Mouse (Mus musculus): ENCODE results near the gene Zfp53. TPM values are rescaled to one million over a fixed set of nuclear protein-coding genes. Genes with fewer than 3 reads are reported as not detected.

Gene Zfp53
- total RNA-seq (2023): 28.1 TPM

GRCm38 (mm10) chr17:21488760-21489499 is at the start of gene Zfp53:
TSS of gene Zfp53 (plus strand) at chr17:21488998.

DNA sequence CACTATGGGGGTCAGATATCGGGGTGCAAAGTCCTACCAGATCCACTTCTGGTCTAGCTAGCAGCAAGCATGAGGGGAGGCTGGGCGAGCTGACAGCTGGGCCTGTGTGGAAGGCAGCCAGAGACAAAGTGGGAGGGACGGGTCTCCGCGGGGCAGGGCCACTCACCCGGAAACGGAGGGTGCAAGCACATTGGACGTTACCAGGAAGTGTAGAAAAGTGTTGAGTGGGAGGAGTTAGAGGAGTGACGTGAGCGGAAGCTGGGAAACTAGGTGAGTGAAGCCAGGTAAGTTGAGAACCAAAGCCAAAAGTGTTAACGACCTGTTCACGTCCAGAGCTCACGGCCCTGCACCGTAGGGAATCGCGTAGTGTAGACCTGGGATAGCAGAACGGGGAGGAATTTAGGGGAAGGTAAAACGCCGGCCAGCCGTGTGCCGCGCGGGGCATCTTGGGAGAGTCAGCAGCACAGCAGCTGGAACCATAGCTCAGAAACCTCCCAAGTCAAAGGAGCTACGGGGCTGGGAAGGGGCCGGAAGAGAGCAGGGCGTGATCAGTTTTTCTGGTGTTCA is 38.6 kb upstream of the Zfp53 start, which contains the start of gene Zfp51:
Gene Zfp51, plus strand, starts transcription at position 237 of the 567 bp plus-strand sequence.

DNA sequence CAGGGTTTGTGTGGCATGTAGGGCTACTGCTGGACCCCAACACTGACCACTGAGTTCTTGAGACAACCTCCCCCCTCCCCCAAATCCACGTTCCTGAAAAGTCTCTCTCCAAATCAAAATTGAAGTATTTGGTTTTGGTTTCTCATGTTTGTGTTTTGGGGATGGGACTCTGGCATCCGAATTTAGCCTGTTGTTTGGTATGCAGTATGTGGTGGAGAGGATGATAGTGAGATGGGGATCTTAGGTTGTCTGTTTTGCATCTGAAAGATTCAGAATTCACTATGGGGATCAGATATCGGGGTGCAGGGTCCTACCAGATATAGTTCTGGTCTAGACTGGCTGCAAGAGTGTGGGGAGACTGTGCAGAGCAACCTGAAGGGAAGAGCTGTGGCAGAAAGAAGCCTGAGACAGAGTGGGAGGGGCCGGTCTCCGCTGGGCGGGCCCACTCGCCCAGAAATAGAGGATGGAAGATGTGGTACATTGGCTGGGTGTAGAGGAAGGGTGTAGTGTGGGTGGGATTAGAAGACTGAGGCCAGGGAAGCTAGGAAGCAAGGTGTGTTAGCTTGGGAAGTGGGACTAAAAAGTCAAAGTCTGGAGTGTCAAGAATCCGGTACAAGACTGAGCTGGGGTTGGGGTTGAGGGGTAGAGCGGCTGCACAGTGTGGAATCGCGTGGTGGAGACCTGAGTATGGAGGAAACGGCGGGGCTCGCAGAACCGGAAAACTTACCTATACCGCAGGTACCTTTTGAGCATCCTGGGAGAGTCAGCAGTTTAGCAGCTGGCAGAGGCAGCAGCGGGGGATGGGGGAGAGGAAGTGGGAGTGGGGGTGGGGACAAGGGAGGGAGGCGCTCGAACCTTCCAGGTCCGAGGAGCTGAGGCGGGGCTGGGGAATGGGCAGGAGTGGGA is 46.6 kb downstream of the Zfp53 start, which contains the start of gene Zfp52:
Gene Zfp52, plus strand, starts transcription at position 444 of the 906 bp plus-strand sequence.

Other genes starting within 250 kb of the Zfp53 start
- not detected for gene Vmn1r235, start 232.6 kb upstream of the Zfp53 start, total RNA-seq (2023)
- not detected for gene Vmn1r236, start 206.1 kb upstream of the Zfp53 start, total RNA-seq (2023)
- gene Vmn1r237, start 177.1 kb upstream of the Zfp53 start, total RNA-seq (2023): not detected
- 7.1 TPM for gene Zfp677, start 105.2 kb upstream of the Zfp53 start, total RNA-seq (2023)
- 1.7 TPM for gene Zfp54, start 65.8 kb upstream of the Zfp53 start, total RNA-seq (2023)
- gene Zfp51, start 38.6 kb upstream of the Zfp53 start, total RNA-seq (2023): 20.5 TPM
- 5.6 TPM for gene Zfp52, start 46.5 kb downstream of the Zfp53 start, total RNA-seq (2023)
- gene Zfp948, start 78.0 kb downstream of the Zfp53 start, total RNA-seq (2023): 2.0 TPM
- gene Zfp983, start 161.6 kb downstream of the Zfp53 start, total RNA-seq (2023): 9.1 TPM
- 15.1 TPM for gene Gm10226, start 202.9 kb downstream of the Zfp53 start, total RNA-seq (2023)
- 2.0 TPM for gene Zfp760, start 218.7 kb downstream of the Zfp53 start, total RNA-seq (2023)
- gene Zfp229, start 241.8 kb downstream of the Zfp53 start, total RNA-seq (2023): 0.95 TPM